19 mouse cellular contexts compared by ENCODE assay signal in the genomic region with DNA sequence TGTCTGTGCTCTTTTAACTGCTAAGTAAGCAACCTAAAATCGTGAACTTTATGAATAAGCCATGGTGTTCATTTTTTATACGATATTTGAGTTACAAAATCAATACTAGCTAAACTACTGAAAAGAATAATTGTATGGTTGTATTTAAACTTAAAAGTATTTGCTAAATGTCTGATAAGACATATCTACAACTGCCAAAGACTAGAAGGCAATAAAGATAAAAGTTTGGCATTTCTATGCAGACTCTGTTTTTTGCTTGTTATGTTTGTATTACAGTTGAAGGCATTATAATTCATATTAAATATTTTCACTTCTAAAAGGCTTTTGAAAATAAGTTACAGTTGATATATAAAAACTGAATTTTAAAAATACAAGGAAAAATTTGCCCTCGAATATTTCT. TPM values are rescaled to one million over a fixed set of nuclear protein-coding genes. Genes with fewer than 3 reads are reported as not detected.
A peak's percentile ranks its signal among the peaks of the same experiment; 100 is the strongest.
DNase-seq lines count a peak whose midpoint lies in the region; ATAC-seq and TF ChIP-seq lines count a peak whose summit lies in the region.
"Had no signal": no experiment of that assay in that cellular context is flagged by ENCODE, and none has a peak within 500 bp of the region (broad histone marks: within the 10 kb centered on the region; RNA-seq: fewer than 3 reads in every experiment).

No protein-coding gene starts in this region.

- 82% methylated on average over 3 of the region's 3 CpGs for WGBS in midbrain, embryonic 15.5 days

- no peak for TF ChIP-seq CTCF in MEL (IDR thresholded peaks at IDR 0.05 in 2 of 3, conservative IDR thresholded peaks at IDR 0.05 in 1 of 3; ENCODE audit: control insufficient read depth in 1 of 3, insufficient read depth in 1 of 3, low read depth in 2 of 3, low read length in 3 of 3, poor library complexity in 1 of 3, severe bottlenecking in 1 of 3)

- no peak overlapping the region for H3K4me2 ChIP-seq in midbrain, embryonic 15.5 days

- TF ChIP-seq RAD21 in MEL (IDR thresholded peaks at IDR 0.05; ENCODE audit: low read depth, low read length): no peak

- no peaks in the 10 kb centered on the region for H3K27me3 ChIP-seq in MEL (ENCODE audit: control insufficient read depth in 1 of 2, insufficient read depth in 2 of 2, low read length in 2 of 2)
- no peaks in the 10 kb centered on the region for H3K27me3 ChIP-seq in midbrain, embryonic 15.5 days (replicated peaks)
- H3K27me3 ChIP-seq: CH12.LX, Patski had no signal

- H3K9ac ChIP-seq in MEL (ENCODE audit: control insufficient read depth, low read depth, low read length, poor library complexity, severe bottlenecking): no peak overlapping the region
- H3K9ac ChIP-seq in midbrain, embryonic 15.5 days: no peak overlapping the region

- H3K27ac ChIP-seq in MEL (ENCODE audit: control insufficient read depth, low read depth, low read length): no peak overlapping the region
- no peak overlapping the region for H3K27ac ChIP-seq in midbrain, embryonic 15.5 days

- ATAC-seq in midbrain, embryonic 15.5 days (replicated peaks): no peak
- ATAC-seq: activated CD4-positive, CD25-positive, alpha-beta regulatory T cell, adult 4 months; CD4-positive, CD25-positive, alpha-beta regulatory T cell, adult 4 months; Patski had no signal

- H3K36me3 ChIP-seq in MEL (ENCODE audit: control insufficient read depth in 1 of 2, insufficient read depth in 2 of 2, low read length in 2 of 2): peaks cover 0 to 8% of the 10 kb centered on the region in 2 experiments; a peak in 2 of 4 replicates
- no peaks in the 10 kb centered on the region for H3K36me3 ChIP-seq in midbrain, embryonic 15.5 days (replicated peaks)
- H3K36me3 ChIP-seq: G1E had no signal

- TF ChIP-seq POLR2A in MEL (IDR thresholded peaks at IDR 0.05; ENCODE audit: control insufficient read depth in 1 of 2, insufficient read depth in 1 of 2, low read depth in 1 of 2, low read length in 2 of 2, poor library complexity in 1 of 2): no peak

- no peaks in the 10 kb centered on the region for H3K79me2 ChIP-seq in MEL (ENCODE audit: control insufficient read depth, insufficient read depth, low read length, poor library complexity)

- no peaks in the 10 kb centered on the region for H3K9me3 ChIP-seq in MEL (replicated peaks; ENCODE audit: insufficient read depth, low read length)
- H3K9me3 ChIP-seq in midbrain, embryonic 15.5 days: no peaks in the 10 kb centered on the region
- H3K9me3 ChIP-seq: G1E had no signal

- H3K4me1 ChIP-seq in MEL (ENCODE audit: control insufficient read depth in 1 of 2, insufficient read depth in 2 of 2, low read length in 2 of 2): peaks cover 0 to 13% of the 10 kb centered on the region in 2 experiments; a peak in 2 of 4 replicates
- no peaks in the 10 kb centered on the region for H3K4me1 ChIP-seq in midbrain, embryonic 15.5 days

- DNase-seq in MEL (ENCODE audit: low read depth, low spot score): peak; percentile 16
- DNase-seq: adrenal gland, adult 2 months; adrenal gland, adult 8-10 months; adrenal gland, postnatal 10 days; adrenal gland, postnatal 14 days; adrenal gland, postnatal 25 days; adrenal gland, postnatal 36 days; B cell, adult 2 months; cerebellum, adult 11 months; cerebellum, adult 11-12 months; cerebellum, adult 18-20 months; cerebellum, adult 2 months; cerebellum, adult 8-10 months had no signal

- TF ChIP-seq EP300 in MEL (IDR thresholded peaks at IDR 0.05; ENCODE audit: low read depth in 1 of 2, low read length in 2 of 2): peak; percentile 81 to 90

- no peak overlapping the region; a peak in 1 of 4 replicates for H3K4me3 ChIP-seq in MEL (ENCODE audit: control insufficient read depth in 1 of 2, insufficient read depth in 1 of 2, low read depth in 2 of 2, low read length in 2 of 2)
- no peak overlapping the region for H3K4me3 ChIP-seq in midbrain, embryonic 15.5 days

TF ChIP-seq in MEL, 35 proteins besides CTCF, POLR2A, EP300 and RAD21:
- TF ChIP-seq SIN3A (IDR thresholded peaks at IDR 0.05; ENCODE audit: low read length) (no peak), NELFE (IDR thresholded peaks at IDR 0.05; ENCODE audit: low read depth, low read length) (no peak), TCF12 (IDR thresholded peaks at IDR 0.05; ENCODE audit: low read depth, low read length) (peak; percentile 91), UBTF (IDR thresholded peaks at IDR 0.05; ENCODE audit: borderline replicate concordance, insufficient read depth, low read depth, low read length) (no peak), MEF2A (IDR thresholded peaks at IDR 0.05; ENCODE audit: extremely low read depth, insufficient replicate concordance, low read depth, low read length, poor library complexity, severe bottlenecking) (no peak), MYB (IDR thresholded peaks at IDR 0.05; ENCODE audit: low read depth, low read length) (no peak), NRF1 (IDR thresholded peaks at IDR 0.05; ENCODE audit: insufficient read depth, low read depth, low read length, poor library complexity, severe bottlenecking) (no peak), JUND (IDR thresholded peaks at IDR 0.05; ENCODE audit: low read depth, low read length) (no peak), MXI1 (IDR thresholded peaks at IDR 0.05; ENCODE audit: low read depth, low read length) (no peak), E2F4 (IDR thresholded peaks at IDR 0.05; ENCODE audit: borderline replicate concordance, low read depth, low read length) (no peak), MYC (IDR thresholded peaks at IDR 0.05; ENCODE audit: low read depth, low read length) (no peak), CHD2 (IDR thresholded peaks at IDR 0.05; ENCODE audit: low read length) (no peak), ZKSCAN1 (IDR thresholded peaks at IDR 0.05; ENCODE audit: low read depth, low read length) (no peak), MAX (IDR thresholded peaks at IDR 0.05; ENCODE audit: low read length) (no peak), MAFK (IDR thresholded peaks at IDR 0.05; ENCODE audit: borderline replicate concordance, low read depth, low read length) (no peak), RCOR1 (IDR thresholded peaks at IDR 0.05; ENCODE audit: low read depth, low read length) (no peak; the same call in 1 of the 2 replicates), KAT2A (conservative IDR thresholded peaks at IDR 0.05; ENCODE audit: low read depth, low read length) (no peak), SMC3 (IDR thresholded peaks at IDR 0.05; ENCODE audit: low read depth, low read length) (no peak), CHD1 (IDR thresholded peaks at IDR 0.05; ENCODE audit: low read depth, low read length) (no peak), TBP (IDR thresholded peaks at IDR 0.05; ENCODE audit: low read depth, low read length) (no peak), MAZ (IDR thresholded peaks at IDR 0.05; ENCODE audit: low read depth, low read length) (no peak), USF2 (IDR thresholded peaks at IDR 0.05; ENCODE audit: borderline replicate concordance in 1 of 2, insufficient read depth in 1 of 2, low read depth in 1 of 2, low read length in 2 of 2) (no peak), ZMIZ1 (IDR thresholded peaks at IDR 0.05; ENCODE audit: low read depth, low read length) (no peak), POLR2AphosphoS5 (IDR thresholded peaks at IDR 0.05; ENCODE audit: borderline replicate concordance, low read depth, low read length) (no peak), TAL1 (IDR thresholded peaks at IDR 0.05; ENCODE audit: low read length) (no peak), HCFC1 (IDR thresholded peaks at IDR 0.05; ENCODE audit: low read depth, low read length) (no peak), GATA1 (IDR thresholded peaks at IDR 0.05; ENCODE audit: low read depth, low read length) (peak; percentile 89), ZC3H11A (IDR thresholded peaks at IDR 0.05; ENCODE audit: low read depth, low read length) (no peak), USF1 (IDR thresholded peaks at IDR 0.05; ENCODE audit: low read depth, low read length) (no peak), ZNF384 (IDR thresholded peaks at IDR 0.05; ENCODE audit: low read depth, low read length) (0 out of 2 replicates have a peak, but pooled peaks have one; percentile 39), GABPA (IDR thresholded peaks at IDR 0.05; ENCODE audit: low read depth, low read length) (no peak), ELF1 (IDR thresholded peaks at IDR 0.05; ENCODE audit: low read depth, low read length) (no peak), BHLHE40 (IDR thresholded peaks at IDR 0.05; ENCODE audit: borderline replicate concordance, low read depth, low read length) (no peak), ETS1 (IDR thresholded peaks at IDR 0.05; ENCODE audit: low read depth, low read length) (peak; percentile 26; the same call in 1 of the 2 replicates)

RNA-seq across cellular contexts. Expression of a gene that starts 48.5 kb away (rescaled TPM):
- 0.35 and 0.46 TPM in 2 replicates for total RNA-seq in MEL (2012; rRNA removed)
- under 1 TPM in 1 of 2 experiments, not detected in 1; 0.10 TPM for polyA plus RNA-seq in MEL (2012; ENCODE audit: insufficient read depth in 1 of 2, insufficient read length in 2 of 2, low read depth in 1 of 2, low replicate concordance in 2 of 2, missing spikeins in 1 of 2)
- 1.2 and 1.3 TPM in 2 replicates for polyA plus RNA-seq in midbrain, embryonic 15.5 days (2015; fragmentation: Nextera tagmentation; extraction: Ambion mirVana)
- polyA plus RNA-seq: Patski had no signal
